Mouse (Mus musculus): ENCODE measurements around the gene Psat1. TPM values are rescaled to one million over a fixed set of nuclear protein-coding genes. Genes with fewer than 3 reads are reported as not detected.
A peak's percentile ranks its signal among the peaks of the same experiment; 100 is the strongest.

The Psat1 gene
- polyA plus RNA-seq, 2 experiments = 82.3 to 148 TPM

- Histone ChIP-seq H3K36me3 (replicated peaks; ENCODE audit: control insufficient read depth, insufficient read depth, low read depth) (no peaks in the 10 kb centered on the region), H3K27ac (no peak overlapping the region), H3K4me3 (ENCODE audit: insufficient read depth in 1 of 2, low read depth in 2 of 2, low read length in 2 of 2) (no peak overlapping the region), H3K9ac (replicated peaks) (no peak overlapping the region), H3K27me3 (ENCODE audit: control insufficient read depth, insufficient read depth, low read length) (no peaks in the 10 kb centered on the region), H3K4me2 (ENCODE audit: low read depth) (peak overlapping the region; percentile 94), H3K9me3 (ENCODE audit: control insufficient read depth, low read length) (no peaks in the 10 kb centered on the region), H3K4me1 (replicated peaks; ENCODE audit: control insufficient read depth in 2 of 2, insufficient read depth in 2 of 2, low read length in 1 of 2) (peaks cover 3 to 8% of the 10 kb centered on the region in 2 experiments; a peak in 3 of 4 replicates)
- DNase-seq (ENCODE audit: low read depth in 3 of 3, low spot score in 3 of 3) (no peak), ATAC-seq (ENCODE audit: insufficient read depth) (no peak)
- WGBS (ENCODE audit: insufficient replicate concordance) = 66% methylated on average over 9 of the region's 10 CpGs
- TF ChIP-seq EP300 (IDR thresholded peaks at IDR 0.05; ENCODE audit: low read depth) (no peak), CTCF (IDR thresholded peaks at IDR 0.05; ENCODE audit: low read depth) (no peak)
Observed at GRCm38 (mm10) chr19:15982926-15983738, 36.0 kb upstream of the Psat1 start.

- no peak overlapping the region for H3K27ac ChIP-seq
- H3K4me1 ChIP-seq (replicated peaks; ENCODE audit: control insufficient read depth in 2 of 2, insufficient read depth in 2 of 2, low read length in 1 of 2) = peaks cover 3 to 8% of the 10 kb centered on the region in 2 experiments; a peak in 3 of 4 replicates
- TF ChIP-seq CTCF (IDR thresholded peaks at IDR 0.05; ENCODE audit: low read depth) (peak; percentile 79), EP300 (IDR thresholded peaks at IDR 0.05; ENCODE audit: low read depth) (no peak)
- DNase-seq (ENCODE audit: low read depth in 3 of 3, low spot score in 3 of 3) (peak in 2 of 3 experiments; percentile 41 to 44), ATAC-seq (ENCODE audit: insufficient read depth) (no peak)
- no peak overlapping the region for H3K4me2 ChIP-seq (ENCODE audit: low read depth)
- no peak overlapping the region for H3K4me3 ChIP-seq (ENCODE audit: insufficient read depth in 1 of 2, low read depth in 2 of 2, low read length in 2 of 2)
- H3K9me3 ChIP-seq (ENCODE audit: control insufficient read depth, low read length) = no peaks in the 10 kb centered on the region
- H3K27me3 ChIP-seq (ENCODE audit: control insufficient read depth, insufficient read depth, low read length) = no peaks in the 10 kb centered on the region
- H3K36me3 ChIP-seq (replicated peaks; ENCODE audit: control insufficient read depth, insufficient read depth, low read depth) = no peaks in the 10 kb centered on the region
- 48% methylated on average over 4 of the region's 4 CpGs for WGBS (ENCODE audit: insufficient replicate concordance)
- no peak overlapping the region for H3K9ac ChIP-seq (replicated peaks)
Observed at GRCm38 (mm10) chr19:15981861-15982260, 34.7 kb upstream of the Psat1 start.

GRCm38 (mm10) chr19:15973365-15973764, 26.2 kb upstream of the Psat1 start:
- no peaks in the 10 kb centered on the region for H3K9me3 ChIP-seq (ENCODE audit: control insufficient read depth, low read length)
- H3K36me3 ChIP-seq (replicated peaks; ENCODE audit: control insufficient read depth, insufficient read depth, low read depth) = peaks cover 9% of the 10 kb centered on the region
- no peak overlapping the region for H3K4me3 ChIP-seq (ENCODE audit: insufficient read depth in 1 of 2, low read depth in 2 of 2, low read length in 2 of 2)
- ATAC-seq (ENCODE audit: insufficient read depth) (no peak), DNase-seq (ENCODE audit: low read depth in 3 of 3, low spot score in 3 of 3) (no peak)
- H3K27ac ChIP-seq = no peak overlapping the region
- TF ChIP-seq CTCF (IDR thresholded peaks at IDR 0.05; ENCODE audit: low read depth) (no peak), EP300 (IDR thresholded peaks at IDR 0.05; ENCODE audit: low read depth) (no peak)
- no peak overlapping the region for H3K4me2 ChIP-seq (ENCODE audit: low read depth)
- no peak overlapping the region for H3K9ac ChIP-seq (replicated peaks)
- H3K4me1 ChIP-seq (replicated peaks; ENCODE audit: control insufficient read depth in 2 of 2, insufficient read depth in 2 of 2, low read length in 1 of 2) = no peaks in the 10 kb centered on the region; a peak in 1 of 4 replicates
- H3K27me3 ChIP-seq (ENCODE audit: control insufficient read depth, insufficient read depth, low read length) = no peaks in the 10 kb centered on the region
- 70% methylated on average over 4 of the region's 4 CpGs for WGBS (ENCODE audit: insufficient replicate concordance)

GRCm38 (mm10) chr19:15965082-15965481, 17.9 kb upstream of the Psat1 start:
- 33% methylated on average over 3 of the region's 3 CpGs for WGBS (ENCODE audit: insufficient replicate concordance)
- Histone ChIP-seq H3K9ac (replicated peaks) (no peak overlapping the region), H3K27ac (no peak overlapping the region), H3K4me1 (replicated peaks; ENCODE audit: control insufficient read depth in 2 of 2, insufficient read depth in 2 of 2, low read length in 1 of 2) (no peaks in the 10 kb centered on the region), H3K4me3 (ENCODE audit: insufficient read depth in 1 of 2, low read depth in 2 of 2, low read length in 2 of 2) (no peak overlapping the region), H3K27me3 (ENCODE audit: control insufficient read depth, insufficient read depth, low read length) (no peaks in the 10 kb centered on the region), H3K36me3 (replicated peaks; ENCODE audit: control insufficient read depth, insufficient read depth, low read depth) (no peaks in the 10 kb centered on the region; the same call in 1 of the 2 replicates), H3K4me2 (ENCODE audit: low read depth) (no peak overlapping the region), H3K9me3 (ENCODE audit: control insufficient read depth, low read length) (no peaks in the 10 kb centered on the region)
- DNase-seq (ENCODE audit: low read depth in 3 of 3, low spot score in 3 of 3) (peak in 2 of 3 experiments; percentile 26 to 28), ATAC-seq (ENCODE audit: insufficient read depth) (peak; percentile 41; the same call in 1 of the 2 replicates)
- TF ChIP-seq EP300 (IDR thresholded peaks at IDR 0.05; ENCODE audit: low read depth) (no peak), CTCF (IDR thresholded peaks at IDR 0.05; ENCODE audit: low read depth) (peak; percentile 81)

- H3K4me3 ChIP-seq (ENCODE audit: insufficient read depth in 1 of 2, low read depth in 2 of 2, low read length in 2 of 2) = no peak overlapping the region
- H3K9me3 ChIP-seq (ENCODE audit: control insufficient read depth, low read length) = no peaks in the 10 kb centered on the region
- H3K4me1 ChIP-seq (replicated peaks; ENCODE audit: control insufficient read depth in 2 of 2, insufficient read depth in 2 of 2, low read length in 1 of 2) = no peaks in the 10 kb centered on the region
- DNase-seq (ENCODE audit: low read depth in 3 of 3, low spot score in 3 of 3) (no peak), ATAC-seq (ENCODE audit: insufficient read depth) (no peak)
- no peaks in the 10 kb centered on the region for H3K36me3 ChIP-seq (replicated peaks; ENCODE audit: control insufficient read depth, insufficient read depth, low read depth)
- no peak overlapping the region for H3K27ac ChIP-seq
- 85% methylated on average over 7 of the region's 7 CpGs for WGBS (ENCODE audit: insufficient replicate concordance)
- no peak overlapping the region for H3K9ac ChIP-seq (replicated peaks)
- H3K4me2 ChIP-seq (ENCODE audit: low read depth) = no peak overlapping the region
- H3K27me3 ChIP-seq (ENCODE audit: control insufficient read depth, insufficient read depth, low read length) = no peaks in the 10 kb centered on the region
- TF ChIP-seq CTCF (IDR thresholded peaks at IDR 0.05; ENCODE audit: low read depth) (no peak), EP300 (IDR thresholded peaks at IDR 0.05; ENCODE audit: low read depth) (no peak)
Observed at GRCm38 (mm10) chr19:15964533-15964932, 17.4 kb upstream of the Psat1 start.

All from liver, embryonic 14.5 days (tissue).